Mouse (Mus musculus) CD4-positive helper T cell, adult 2 months (primary cell): ENCODE measurements at regions not wholly inside any gene's neighbourhood (a gene's known extent, or its start where the extent isn't known, plus 50 kb on each side); places are given as distances from the start of the nearest gene placed in this dataset.

Experiments
- DNase-seq: peaks from one replicate; pipeline ENCODE4 v3.0.0-alpha.2; 2012; ENCODE audit warnings: low read depth, missing footprints, low spot score

- no peak for DNase-seq
These were observed 715.9 kb upstream of the Kirrel3 start for GRCm38 (mm10) chr9:33769811-33770210.

- no peak for DNase-seq
These were observed 711.5 kb upstream of the Kirrel3 start for GRCm38 (mm10) chr9:33774178-33774577.

- no peak for DNase-seq
These were observed 695.1 kb upstream of the Kirrel3 start for GRCm38 (mm10) chr9:33790617-33791016.

GRCm38 (mm10) chr9:33800250-33800649, 685.4 kb upstream of the Kirrel3 start:
- no peak for DNase-seq

- DNase-seq = no peak
These were observed 684.9 kb upstream of the Kirrel3 start for GRCm38 (mm10) chr9:33800763-33801162.

- no peak for DNase-seq
These were observed 670.8 kb upstream of the Kirrel3 start for GRCm38 (mm10) chr9:33814739-33815368.

- no peak for DNase-seq
These were observed 662.9 kb upstream of the Kirrel3 start for GRCm38 (mm10) chr9:33822574-33823394.

GRCm38 (mm10) chr9:33826116-33826515, 659.6 kb upstream of the Kirrel3 start:
- no peak for DNase-seq

- DNase-seq = no peak
These were observed 658.3 kb upstream of the Kirrel3 start for GRCm38 (mm10) chr9:33827409-33827808.

GRCm38 (mm10) chr9:33837666-33838380, 647.9 kb upstream of the Kirrel3 start:
- no peak for DNase-seq

GRCm38 (mm10) chr9:33849623-33850022, 636.1 kb upstream of the Kirrel3 start:
- DNase-seq = no peak

GRCm38 (mm10) chr9:33850024-33850423, 635.7 kb upstream of the Kirrel3 start:
- DNase-seq = no peak

- no peak for DNase-seq
These were observed 634.7 kb upstream of the Kirrel3 start for GRCm38 (mm10) chr9:33850993-33851392.

GRCm38 (mm10) chr9:33856169-33856568, 629.5 kb upstream of the Kirrel3 start:
- no peak for DNase-seq

GRCm38 (mm10) chr9:33858511-33858910, 627.2 kb upstream of the Kirrel3 start:
- DNase-seq = no peak

GRCm38 (mm10) chr9:33868666-33869065, 617.0 kb upstream of the Kirrel3 start:
- DNase-seq = no peak

- no peak for DNase-seq
These were observed 598.4 kb upstream of the Kirrel3 start for GRCm38 (mm10) chr9:33887279-33887678.

- DNase-seq = no peak
These were observed 593.7 kb upstream of the Kirrel3 start for GRCm38 (mm10) chr9:33892001-33892400.

- DNase-seq = no peak
These were observed 584.2 kb upstream of the Kirrel3 start for GRCm38 (mm10) chr9:33901313-33902076.

- no peak for DNase-seq
These were observed 581.6 kb upstream of the Kirrel3 start for GRCm38 (mm10) chr9:33903991-33904570.

- DNase-seq = no peak
These were observed 570.8 kb upstream of the Kirrel3 start for GRCm38 (mm10) chr9:33914919-33915318.
